13 mouse cellular contexts compared by ENCODE assay signal in the genomic region with DNA sequence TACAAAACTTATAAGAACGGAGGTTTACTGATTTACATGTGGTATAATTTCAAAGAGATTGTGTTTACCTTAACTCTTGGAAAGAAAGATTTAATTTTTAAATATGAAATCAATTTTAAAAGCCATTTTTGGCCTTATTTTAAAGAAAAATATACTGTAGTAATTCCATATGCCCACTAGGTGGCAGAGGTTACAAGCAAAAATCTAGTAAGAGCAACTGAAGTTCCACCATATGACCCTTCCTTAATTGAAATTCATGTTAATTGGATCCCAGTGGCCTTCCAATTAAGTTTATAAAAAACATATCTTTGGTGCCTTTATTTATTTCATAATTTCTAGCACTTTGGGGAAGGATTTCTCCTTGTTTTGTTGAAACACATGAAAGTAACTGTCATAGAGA.
A peak's percentile ranks its signal among the peaks of the same experiment; 100 is the strongest.
DNase-seq lines count a peak whose midpoint lies in the region; ATAC-seq and TF ChIP-seq lines count a peak whose summit lies in the region.
"Had no signal": no experiment of that assay in that cellular context is flagged by ENCODE, and none has a peak within 500 bp of the region (broad histone marks: within the 10 kb centered on the region; RNA-seq: fewer than 3 reads in every experiment).

No protein-coding gene starts in this region.

- H3K27me3 ChIP-seq in cerebellum, adult 2 months (ENCODE audit: control insufficient read depth, insufficient read depth, low read length): no peaks in the 10 kb centered on the region
- no peaks in the 10 kb centered on the region for H3K27me3 ChIP-seq in liver, adult 2 months (ENCODE audit: control insufficient read depth, insufficient read depth, low read length)
- no peaks in the 10 kb centered on the region for H3K27me3 ChIP-seq in liver, embryonic 11.5 days (replicated peaks; ENCODE audit: control insufficient read depth, insufficient read depth, low read length)
- H3K27me3 ChIP-seq in heart, embryonic 12.5 days (replicated peaks): no peaks in the 10 kb centered on the region
- H3K27me3 ChIP-seq: neural tube, embryonic 15.5 days had no signal

- peak; percentile 14; the same call in 1 of the 2 replicates for TF ChIP-seq CTCF in cerebellum, adult 2 months (IDR thresholded peaks at IDR 0.05; ENCODE audit: borderline replicate concordance, insufficient read depth, low read depth, low read length)
- TF ChIP-seq CTCF in liver, adult 2 months (IDR thresholded peaks at IDR 0.05; ENCODE audit: low read depth, low read length): no peak

- H3K79me2 ChIP-seq in liver, adult 2 months (ENCODE audit: control insufficient read depth, insufficient read depth, low read length): no peaks in the 10 kb centered on the region

- DNase-seq in cerebellum, adult 2 months: no peak
- no peak for DNase-seq in cerebellum, adult 9-11 months
- DNase-seq in liver, adult 2 months (ENCODE audit: extremely low read depth, low read depth, low spot score): peak; percentile 19
- no peak for DNase-seq in liver, embryonic 11.5 days (ENCODE audit: low spot score)
- DNase-seq in brain, adult 2 months (ENCODE audit: low read depth, low spot score): peak; percentile 34
- DNase-seq in frontal cortex, postnatal 14 days (ENCODE audit: low spot score in 2 of 2): no peak
- DNase-seq: adrenal gland, adult 2 months; B cell, adult 2 months had no signal

- H3K4me2 ChIP-seq in liver, embryonic 11.5 days: no peak overlapping the region
- no peak overlapping the region for H3K4me2 ChIP-seq in heart, embryonic 12.5 days
- H3K4me2 ChIP-seq: neural tube, embryonic 15.5 days had no signal

- H3K4me3 ChIP-seq in cerebellum, adult 2 months (replicated peaks; ENCODE audit: insufficient read depth, low read depth, low read length): no peak overlapping the region
- H3K4me3 ChIP-seq in liver, adult 2 months (ENCODE audit: insufficient read depth, low read depth, low read length): no peak overlapping the region
- no peak overlapping the region for H3K4me3 ChIP-seq in liver, embryonic 11.5 days (ENCODE audit: low read depth, low read length)
- H3K4me3 ChIP-seq in heart, embryonic 12.5 days: no peak overlapping the region
- H3K4me3 ChIP-seq: neural tube, embryonic 15.5 days had no signal

- H3K4me1 ChIP-seq in cerebellum, adult 2 months (ENCODE audit: control insufficient read depth, insufficient read depth, low read length): no peaks in the 10 kb centered on the region
- H3K4me1 ChIP-seq in liver, adult 2 months (ENCODE audit: control insufficient read depth, insufficient read depth, low read length): no peaks in the 10 kb centered on the region
- no peaks in the 10 kb centered on the region for H3K4me1 ChIP-seq in liver, embryonic 11.5 days (replicated peaks; ENCODE audit: control insufficient read depth, insufficient read depth, low read length)
- 0 out of 2 replicates have a peak, but pooled peaks cover 3% of the 10 kb centered on the region for H3K4me1 ChIP-seq in heart, embryonic 12.5 days (replicated peaks)
- H3K4me1 ChIP-seq: neural tube, embryonic 15.5 days had no signal

- H3K9ac ChIP-seq in liver, adult 2 months (ENCODE audit: low read depth, low read length): no peak overlapping the region
- H3K9ac ChIP-seq in liver, embryonic 11.5 days (ENCODE audit: low read depth, low read length): no peak overlapping the region
- H3K9ac ChIP-seq in heart, embryonic 12.5 days: no peak overlapping the region
- H3K9ac ChIP-seq: neural tube, embryonic 15.5 days had no signal

- no peak for TF ChIP-seq POLR2A in cerebellum, adult 2 months (IDR thresholded peaks at IDR 0.05; ENCODE audit: borderline replicate concordance, insufficient read depth, low read length)
- no peak for TF ChIP-seq POLR2A in liver, adult 2 months (IDR thresholded peaks at IDR 0.05; ENCODE audit: extremely low read depth, insufficient read depth, low read length)

- no peaks in the 10 kb centered on the region for H3K9me3 ChIP-seq in liver, embryonic 11.5 days (ENCODE audit: control insufficient read depth, low read length)
- no peaks in the 10 kb centered on the region for H3K9me3 ChIP-seq in heart, embryonic 12.5 days (replicated peaks)
- H3K9me3 ChIP-seq: neural tube, embryonic 15.5 days had no signal

- ATAC-seq in liver, embryonic 11.5 days (replicated peaks; ENCODE audit: low FRiP score): no peak
- peak; percentile 85 for ATAC-seq in megakaryocyte progenitor cell, adult 5-6 weeks (replicated peaks; ENCODE audit: poor library complexity)
- ATAC-seq in heart, embryonic 12.5 days (ENCODE audit: insufficient number of reproducible peaks, low FRiP score): no peak
- ATAC-seq: inflammation-experienced regulatory T-cells, adult 6 months had no signal

- peaks cover 4% of the 10 kb centered on the region for H3K36me3 ChIP-seq in liver, adult 2 months (ENCODE audit: control insufficient read depth, insufficient read depth, low read length)
- H3K36me3 ChIP-seq in liver, embryonic 11.5 days (ENCODE audit: control insufficient read depth, insufficient read depth, low read length): no peaks in the 10 kb centered on the region
- H3K36me3 ChIP-seq in heart, embryonic 12.5 days: no peaks in the 10 kb centered on the region
- H3K36me3 ChIP-seq: neural tube, embryonic 15.5 days had no signal

- WGBS in cerebellum, adult 2 months: 35% methylated on average over 1 of the region's 1 CpGs
- WGBS in liver, adult 2 months: 40% methylated on average over 1 of the region's 1 CpGs
- 12% methylated on average over 1 of the region's 1 CpGs for WGBS in liver, embryonic 11.5 days
- 24% methylated on average over 1 of the region's 1 CpGs for WGBS in heart, embryonic 12.5 days

- H3K27ac ChIP-seq in cerebellum, adult 2 months (ENCODE audit: insufficient read depth, low read length): no peak overlapping the region
- no peak overlapping the region for H3K27ac ChIP-seq in liver, adult 2 months (replicated peaks; ENCODE audit: insufficient read depth, low read depth, low read length)
- H3K27ac ChIP-seq in liver, embryonic 11.5 days (ENCODE audit: low read depth, low read length): no peak overlapping the region
- H3K27ac ChIP-seq in heart, embryonic 12.5 days (ENCODE audit: poor library complexity, severe bottlenecking): no peak overlapping the region
- H3K27ac ChIP-seq: macrophage; neural tube, embryonic 15.5 days had no signal

Comparison
In these comparisons a context has a peak if more than half of its experiments do, and no peak if none do; other contexts are left out.
1. DNase-seq: peak in liver, adult 2 months (single experiment) and brain, adult 2 months (single experiment); none in cerebellum, adult 2 months (0 of 2), cerebellum, adult 9-11 months (single experiment), liver, embryonic 11.5 days (single experiment) and frontal cortex, postnatal 14 days (0 of 2).